Mouse (Mus musculus): Measurements from ENCODE around the gene Clmp.

DNA sequence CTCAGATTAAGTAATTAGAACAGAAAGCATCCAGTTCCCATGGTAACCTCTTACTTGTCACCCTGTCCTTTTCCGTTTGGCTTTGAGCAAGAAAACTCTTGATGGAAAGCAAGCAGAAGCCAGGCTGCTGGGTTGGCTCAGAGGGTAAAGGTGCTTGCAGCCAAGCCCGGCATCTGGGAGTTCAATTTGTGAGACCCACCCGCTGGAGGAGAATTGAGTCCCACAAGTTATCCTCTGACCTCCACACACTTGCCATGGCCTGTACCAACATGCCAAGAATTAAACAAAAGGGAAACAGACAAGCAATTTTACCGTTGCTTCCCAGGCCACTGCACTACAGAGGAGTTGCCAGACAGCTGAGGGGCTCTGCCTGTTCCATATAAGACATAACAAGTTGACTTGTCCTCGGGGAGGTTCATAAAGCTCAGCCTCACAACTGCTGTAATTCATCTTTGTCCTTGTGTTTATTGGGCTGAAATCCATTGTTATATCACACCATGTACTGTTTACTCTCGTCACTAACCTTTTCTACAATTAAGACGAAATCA is 80.4 kb downstream of the Clmp start:
- TF ChIP-seq CTCF (IDR thresholded peaks at IDR 0.05) (no peak), EP300 (IDR thresholded peaks at IDR 0.05; ENCODE audit: insufficient read depth, low read depth, low read length) (no peak)
